Mouse (Mus musculus) neutrophil, adult 5-6 weeks (primary cell): ENCODE data around the gene Med12. TPM values are rescaled to one million over a fixed set of nuclear protein-coding genes. Genes with fewer than 3 reads are reported as not detected.
A peak's percentile ranks its signal among the peaks of the same experiment; 100 is the strongest.

ENCODE experiments used
- ATAC-seq: fragments of 151-379, 151-347 bp; 2 replicates; pipeline ENCODE4 v1.8.0; 2017; ENCODE audit warnings: mild to moderate bottlenecking, moderate TSS enrichment; ENCODE audit not compliant: insufficient number of reproducible peaks, poor library complexity, low FRiP score, severe bottlenecking; ENCODE audit errors: extremely low read depth
- total RNA-seq: library from RNA; stranded (forward); fragments of 200-1000 nt; gene quantifications from 2 replicates; pipeline ENCODE4 v1.2.3, GENCODE M21; 2017

Med12 gene
- total RNA-seq = 91.4 and 117 TPM in 2 replicates

- peak; percentile 98 for ATAC-seq
These were observed at the start of gene Med12 for GRCm38 (mm10) chrX:101273875-101274738. TSS of gene Med12 (plus strand) at chrX:101274030.

GRCm38 (mm10) chrX:101245011-101245410 is 28.8 kb upstream of the Med12 start:
- ATAC-seq = no peak

GRCm38 (mm10) chrX:101253952-101254729 is 19.7 kb upstream of the Med12 start, which contains the start of gene Foxo4:
TSS of gene Foxo4 (plus strand) at chrX:101254528.
- peak; percentile 92 for ATAC-seq

- ATAC-seq = no peak
These were observed 19.1 kb upstream of the Med12 start for GRCm38 (mm10) chrX:101254740-101255139.

GRCm38 (mm10) chrX:101256603-101257002 is 17.2 kb upstream of the Med12 start:
- ATAC-seq = no peak

- ATAC-seq = no peak
These were observed 13.1 kb upstream of the Med12 start for GRCm38 (mm10) chrX:101260441-101261325.

GRCm38 (mm10) chrX:101263892-101264291 is 9.9 kb upstream of the Med12 start, which contains the start of gene Gm614:
TSS of gene Gm614 (minus strand) at chrX:101263992.
- no peak for ATAC-seq

- no peak for ATAC-seq
These were observed 7.2 kb upstream of the Med12 start for GRCm38 (mm10) chrX:101266631-101267030.

GRCm38 (mm10) chrX:101268025-101268754 is 5.6 kb upstream of the Med12 start, which contains the start of gene Il2rg:
TSS of gene Il2rg (minus strand) at chrX:101268255.
- ATAC-seq = peak; percentile 97

- ATAC-seq = no peak
These were observed 5.1 kb upstream of the Med12 start, which contains the start of gene Gm20489 for GRCm38 (mm10) chrX:101268755-101269124. TSS of gene Gm20489 (minus strand) at chrX:101269023.

- ATAC-seq = no peak
These were observed 420 bp upstream of the Med12 start for GRCm38 (mm10) chrX:101273410-101273809.

GRCm38 (mm10) chrX:101282813-101283212 is 9.0 kb downstream of the Med12 start:
- ATAC-seq = no peak

GRCm38 (mm10) chrX:101285534-101285933 is 11.7 kb downstream of the Med12 start:
- ATAC-seq = peak; percentile 56; the same call in 1 of the 2 replicates

- ATAC-seq = no peak
These were observed 12.3 kb downstream of the Med12 start for GRCm38 (mm10) chrX:101285953-101286670.

GRCm38 (mm10) chrX:101287543-101287942 is 13.7 kb downstream of the Med12 start:
- no peak for ATAC-seq

GRCm38 (mm10) chrX:101288432-101288831 is 14.6 kb downstream of the Med12 start:
- ATAC-seq = no peak

GRCm38 (mm10) chrX:101289037-101289436 is 15.2 kb downstream of the Med12 start:
- ATAC-seq = no peak
